Mouse (Mus musculus) forebrain, embryonic 13.5 days (tissue): ENCODE data around the gene Gm10964. TPM values are rescaled to one million over a fixed set of nuclear protein-coding genes. Genes with fewer than 3 reads are reported as not detected.
"Not testable (repeated sequence)": the region's sequence is repeated elsewhere in the genome, so short reads cannot be mapped to it uniquely, and the experiment has no call there.

Experiments
- ATAC-seq: fragments of 200-750 bp; cut with Nextera tagmentation; 2 replicates; pipeline ENCODE4 v1.8.0; 2017
- H3K27ac ChIP-seq: fragments of 300-500 bp; sonication (generic); 2 replicates; pipeline ENCODE4 v1.5.1; 2015; ENCODE audit warnings: inconsistent platforms, mild to moderate bottlenecking, moderate library complexity
- H3K27me3 ChIP-seq: fragments of 300-500 bp; sonication (generic); 2 replicates; pipeline ENCODE4 v1.6.1; 2015; ENCODE audit warnings: mild to moderate bottlenecking, inconsistent platforms
- H3K36me3 ChIP-seq: fragments of 300-500 bp; sonication (generic); 2 replicates; pipeline ENCODE4 v1.6.1; 2015; ENCODE audit warnings: mild to moderate bottlenecking, inconsistent platforms; ENCODE audit not compliant: poor library complexity, severe bottlenecking
- H3K4me1 ChIP-seq: fragments of 300-500 bp; sonication (generic); 2 replicates; pipeline ENCODE4 v1.6.1; 2015; ENCODE audit warnings: inconsistent platforms
- H3K4me2 ChIP-seq: fragments of 300-500 bp; sonication (generic); 2 replicates; pipeline ENCODE4 v1.6.1; 2015; ENCODE audit warnings: inconsistent platforms, mild to moderate bottlenecking, moderate library complexity
- H3K4me3 ChIP-seq: fragments of 300-500 bp; sonication (generic); 2 replicates; pipeline ENCODE4 v1.5.1; 2015; ENCODE audit warnings: mild to moderate bottlenecking, inconsistent platforms
- H3K9ac ChIP-seq: fragments of 300-500 bp; sonication (generic); 2 replicates; pipeline ENCODE4 v1.6.1; 2015; ENCODE audit warnings: mild to moderate bottlenecking, inconsistent platforms
- H3K9me3 ChIP-seq: fragments of 300-500 bp; sonication (generic); replicated peaks from 2 replicates; pipeline ENCODE4 v1.6.1; 2016; ENCODE audit warnings: inconsistent platforms
- WGBS: fragments of 180-500 bp; shearing (Covaris S2); methylation state at CpG from one replicate; pipeline ENCODE4 v1.1.7; 2015; 5-methylcytosine and 5-hydroxymethylcytosine counted together
- polyA plus RNA-seq: library from polyadenylated mRNA; unstranded; fragments of >200 nt; fragmentation: Nextera tagmentation; extraction: Ambion mirVana; gene quantifications from 2 replicates; pipeline ENCODE4 v1.2.1, GENCODE M21; 2015

The Gm10964 gene
- polyA plus RNA-seq, 1 experiment from 2014 or later = not detected

DNA sequence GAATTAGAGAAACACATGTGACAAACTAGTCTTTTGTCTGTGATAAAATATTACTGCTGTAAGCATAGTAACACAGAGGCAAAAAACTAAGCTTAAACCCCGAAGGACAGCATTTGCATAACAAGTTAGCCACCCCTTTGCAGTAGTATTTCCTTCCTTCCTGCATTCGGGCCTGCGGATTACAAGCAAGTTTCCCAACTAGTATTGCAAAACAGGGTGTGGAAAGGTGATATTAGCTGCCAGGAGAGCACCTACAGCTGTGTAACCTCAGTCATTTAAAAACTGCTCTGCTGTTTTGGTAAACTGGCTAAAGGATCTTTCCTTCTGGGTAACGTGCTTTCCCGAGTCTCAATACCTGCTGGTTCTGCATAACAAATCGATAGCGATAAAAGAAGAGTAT, 48.1 kb downstream of the Gm10964 start:
- peaks cover 31% of the 10 kb centered on the region for H3K4me1 ChIP-seq
- WGBS = 62% methylated on average over 7 of the region's 7 CpGs
- H3K4me2 ChIP-seq = no peak overlapping the region
- H3K9ac ChIP-seq = no peak overlapping the region
- no peak overlapping the region for H3K4me3 ChIP-seq
- no peaks in the 10 kb centered on the region for H3K36me3 ChIP-seq
- no peak overlapping the region for H3K27ac ChIP-seq
- no peaks in the 10 kb centered on the region for H3K27me3 ChIP-seq
- no peaks in the 10 kb centered on the region for H3K9me3 ChIP-seq
- no peak for ATAC-seq

DNA sequence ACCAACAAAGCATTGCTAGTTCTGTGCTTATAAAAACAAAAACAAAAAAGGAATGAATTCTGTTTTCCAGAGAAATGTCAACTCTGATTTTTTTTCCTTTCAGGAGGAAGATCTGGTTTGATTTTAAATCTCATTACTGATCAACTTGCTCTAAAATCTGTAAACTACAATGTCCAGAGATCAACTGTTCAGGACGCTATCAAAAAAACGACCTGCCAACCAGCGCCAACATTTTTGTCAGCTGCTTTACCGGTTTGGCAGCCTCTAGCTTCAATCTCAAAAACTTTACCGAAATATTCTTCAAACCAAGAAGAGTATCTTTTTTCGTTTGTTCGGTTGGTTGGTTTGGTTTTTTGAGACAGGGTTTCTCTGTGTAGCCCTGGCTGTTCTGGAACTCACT, 49.9 kb downstream of the Gm10964 start:
- H3K9ac ChIP-seq = peak overlapping the region; percentile 97; the same call in 1 of the 2 replicates
- H3K36me3 ChIP-seq = no peaks in the 10 kb centered on the region
- H3K27ac ChIP-seq = no peak overlapping the region
- H3K4me2 ChIP-seq = peak overlapping the region; percentile 86
- WGBS = 85% methylated on average over 7 of the region's 7 CpGs
- H3K27me3 ChIP-seq = peaks cover 7% of the 10 kb centered on the region; the same call in 1 of the 2 replicates
- ATAC-seq = no peak
- H3K4me1 ChIP-seq = peaks cover 27% of the 10 kb centered on the region
- no peaks in the 10 kb centered on the region for H3K9me3 ChIP-seq
- H3K4me3 ChIP-seq = peak overlapping the region; percentile 90; the same call in 1 of the 2 replicates

DNA sequence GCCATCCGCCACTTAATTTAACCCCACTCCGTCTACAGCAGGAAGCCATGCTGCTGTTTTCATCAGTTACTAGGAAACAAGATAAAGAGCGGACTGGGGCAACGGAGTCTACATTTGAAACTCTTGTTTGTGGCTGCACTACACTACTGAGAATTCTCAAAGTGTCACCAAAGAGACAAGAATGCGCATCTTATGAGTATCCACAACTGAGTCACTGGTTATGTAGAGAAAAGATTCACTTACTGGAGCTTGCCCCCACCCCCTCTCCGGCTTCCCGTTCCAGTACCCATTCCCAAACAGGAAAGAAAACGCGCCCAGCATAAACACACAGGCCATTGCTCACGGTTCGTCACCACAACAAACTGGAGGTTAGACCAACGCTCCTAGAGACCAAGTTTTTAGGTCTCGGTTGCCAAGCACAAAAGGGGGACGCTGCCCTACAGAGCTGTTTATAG, 50.8 kb downstream of the Gm10964 start:
- Histone ChIP-seq H3K9ac (peak overlapping the region; percentile 97), H3K4me2 (peak overlapping the region; percentile 86), H3K27me3 (peaks cover 7% of the 10 kb centered on the region; the same call in 1 of the 2 replicates), H3K9me3 (no peaks in the 10 kb centered on the region), H3K27ac (peak overlapping the region; percentile 86; the same call in 1 of the 2 replicates), H3K4me3 (peak overlapping the region; percentile 90), H3K4me1 (peaks cover 27% of the 10 kb centered on the region), H3K36me3 (no peaks in the 10 kb centered on the region)
- 2% methylated on average over 14 of the region's 14 CpGs for WGBS
- ATAC-seq = no peak

DNA sequence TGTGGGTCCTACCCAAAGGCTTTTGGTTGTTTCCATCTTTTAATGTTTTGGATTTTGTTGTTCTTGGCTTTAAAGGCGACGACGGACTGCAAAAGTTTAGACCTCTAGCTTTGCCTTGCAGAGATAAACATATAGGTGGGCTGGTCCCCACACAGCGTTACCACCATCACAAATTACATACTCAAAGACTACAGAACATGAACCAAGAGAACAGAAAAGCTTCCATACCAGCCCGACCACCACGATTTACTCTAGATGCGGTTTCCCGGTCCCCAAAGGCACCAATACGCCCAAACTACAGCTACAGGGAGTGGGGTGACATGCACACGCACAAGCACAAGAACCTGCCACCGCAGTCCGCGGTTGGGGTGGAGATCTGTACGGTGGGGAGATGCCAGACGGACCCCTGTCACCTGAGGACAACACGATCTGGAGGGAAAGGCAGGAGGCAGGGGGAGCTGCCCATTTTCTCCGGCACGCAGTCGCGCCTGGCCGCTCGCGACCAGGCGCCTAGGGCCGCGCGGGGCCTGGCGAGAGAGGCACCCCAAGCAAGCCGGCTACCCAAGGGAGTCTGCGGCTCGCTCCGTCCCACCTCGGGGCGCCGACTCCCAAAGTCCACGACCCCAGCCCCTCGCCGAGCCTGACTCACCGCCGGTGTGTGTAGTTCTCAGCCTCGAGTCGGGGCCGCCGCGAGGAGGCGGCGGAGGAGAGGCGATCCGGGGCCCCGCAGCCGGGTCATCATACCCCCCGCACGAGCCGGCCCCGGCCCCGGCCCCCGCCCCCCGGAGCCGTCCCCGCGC, 51.4 kb downstream of the Gm10964 start:
- H3K27ac ChIP-seq = peak overlapping the region; percentile 86
- no peaks in the 10 kb centered on the region for H3K9me3 ChIP-seq
- peak overlapping the region; percentile 97 for H3K9ac ChIP-seq
- no peaks in the 10 kb centered on the region for H3K36me3 ChIP-seq
- H3K4me3 ChIP-seq = peak overlapping the region; percentile 90
- WGBS = under 1% methylated on average over 45 of the region's 61 CpGs
- peaks cover 27% of the 10 kb centered on the region for H3K4me1 ChIP-seq
- peak; percentile 82 for ATAC-seq
- H3K4me2 ChIP-seq = peak overlapping the region; percentile 86
- peaks cover 8% of the 10 kb centered on the region; the same call in 1 of the 2 replicates for H3K27me3 ChIP-seq

DNA sequence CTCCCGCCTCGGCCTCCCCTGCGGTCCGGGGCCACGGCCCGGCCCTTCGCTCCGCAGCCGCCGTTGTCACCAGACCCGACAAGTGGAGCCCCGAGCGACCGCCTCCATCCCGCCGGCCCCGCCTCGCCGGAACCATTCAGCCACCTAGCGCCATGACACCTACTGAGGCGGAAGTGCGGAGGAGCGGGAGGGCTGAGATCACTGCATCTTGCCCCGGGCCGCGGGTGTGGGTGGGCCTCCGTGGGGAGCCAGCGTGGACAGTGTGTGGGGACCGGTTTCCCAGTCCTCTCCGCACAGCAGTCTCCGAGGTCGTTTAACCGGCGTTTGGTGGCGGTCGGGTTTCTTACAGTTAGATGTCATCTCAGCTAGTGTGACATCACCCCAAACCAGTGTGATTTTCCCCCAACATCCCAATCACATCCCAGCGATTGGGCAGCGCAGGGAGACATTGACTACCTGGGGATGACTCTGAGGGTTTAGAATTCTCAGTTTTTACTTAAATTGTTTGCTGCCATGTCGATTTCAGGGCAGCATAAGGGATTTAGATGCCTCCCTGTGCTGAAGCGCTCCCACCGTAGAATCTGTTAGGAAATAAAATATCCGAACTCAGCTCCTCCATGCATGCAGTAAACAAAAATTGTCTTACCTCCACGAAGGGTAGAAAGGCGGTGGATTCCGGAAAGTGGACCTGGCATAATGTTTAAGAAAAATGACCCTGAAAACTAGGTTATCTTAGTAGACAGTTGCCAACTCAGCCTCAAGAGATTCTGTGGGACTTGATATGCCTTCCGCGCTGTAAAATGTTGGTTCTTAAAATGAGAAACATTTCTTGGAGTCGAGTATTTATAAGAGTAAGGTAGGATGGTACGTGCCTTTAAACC, 52.3 kb downstream of the Gm10964 start, which contains the start of gene Hipk1:
TSS of gene Hipk1 (minus strand) at position 334 of the 881 bp plus-strand sequence.
- H3K27me3 ChIP-seq = peaks cover 15% of the 10 kb centered on the region; the same call in 1 of the 2 replicates
- peaks cover 27% of the 10 kb centered on the region for H3K4me1 ChIP-seq
- H3K9ac ChIP-seq = peak within 1 kb of the TSS; percentile 97
- H3K4me3 ChIP-seq = peak within 1 kb of the TSS; percentile 90
- peak within 1 kb of the TSS; percentile 86 for H3K27ac ChIP-seq
- H3K9me3 ChIP-seq = no peaks in the 10 kb centered on the region
- WGBS = 10% methylated on average over 48 of the region's 49 CpGs
- H3K36me3 ChIP-seq = no peaks in the 10 kb centered on the region
- ATAC-seq = peak; percentile 98
- peak within 1 kb of the TSS; percentile 86 for H3K4me2 ChIP-seq

DNA sequence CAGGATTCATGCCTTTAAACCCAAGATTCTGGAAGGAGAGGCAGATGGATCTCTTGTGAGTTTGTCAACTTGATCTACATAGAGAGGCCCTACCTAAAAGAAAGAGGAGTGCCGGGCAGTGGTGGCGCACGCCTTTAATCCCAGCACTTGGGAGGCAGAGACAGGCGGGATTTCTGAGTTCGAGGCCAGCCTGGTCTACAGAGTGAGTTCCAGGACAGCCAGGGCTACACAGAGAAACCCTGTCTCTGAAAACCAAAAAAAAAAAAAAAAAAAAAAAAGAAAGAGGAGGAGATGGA, 52.9 kb downstream of the Gm10964 start:
- H3K4me3 ChIP-seq, H3K36me3 ChIP-seq, ATAC-seq, H3K27ac ChIP-seq, H3K9ac ChIP-seq, H3K9me3 ChIP-seq: not testable (repeated sequence)
- Histone ChIP-seq H3K27me3 (peaks cover 15% of the 10 kb centered on the region; the same call in 1 of the 2 replicates), H3K4me1 (peaks cover 27% of the 10 kb centered on the region), H3K4me2 (peak overlapping the region; percentile 86)
- 83% methylated on average over 5 of the region's 5 CpGs for WGBS

DNA sequence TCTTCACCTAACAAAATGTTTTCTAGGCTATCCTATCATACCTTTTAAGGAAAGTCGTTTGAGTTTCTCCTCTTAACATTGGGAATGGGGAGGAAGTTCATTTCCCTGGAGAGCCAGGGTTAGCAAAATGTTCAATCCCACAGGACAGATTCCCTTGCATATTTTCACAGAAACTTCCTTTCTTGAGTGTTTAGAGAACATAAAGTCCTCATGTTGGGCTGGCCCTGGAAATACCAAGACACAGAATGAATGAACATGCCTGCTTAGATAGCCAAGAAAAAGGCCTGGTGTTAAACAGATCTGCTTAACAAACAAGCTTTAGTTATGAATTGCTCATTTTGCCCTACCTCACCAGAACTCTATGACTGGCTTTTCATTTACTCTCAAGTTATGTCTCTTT, 53.4 kb downstream of the Gm10964 start:
- Histone ChIP-seq H3K36me3 (no peaks in the 10 kb centered on the region), H3K9ac (no peak overlapping the region), H3K4me3 (no peak overlapping the region), H3K4me2 (no peak overlapping the region), H3K27ac (no peak overlapping the region), H3K9me3 (no peaks in the 10 kb centered on the region), H3K27me3 (peaks cover 15% of the 10 kb centered on the region; the same call in 1 of the 2 replicates), H3K4me1 (peaks cover 27% of the 10 kb centered on the region)
- ATAC-seq = no peak
- 77% methylated on average over 1 of the region's 1 CpGs for WGBS

Other genes with a start within 250 kb of the Gm10964 start
- 6.2 and 9.0 TPM in 2 replicates for gene Syt6, start 164.1 kb upstream of the Gm10964 start, polyA plus RNA-seq
- gene Atg4a-ps, start 93.3 kb upstream of the Gm10964 start, polyA plus RNA-seq = 0.17 and 0.18 TPM in 2 replicates
- gene Olfml3, start 1.4 kb upstream of the Gm10964 start, polyA plus RNA-seq = 2.9 and 3.0 TPM in 2 replicates
- 13.0 and 14.5 TPM in 2 replicates for gene Hipk1, start 52.2 kb downstream of the Gm10964 start, polyA plus RNA-seq
- gene Dclre1b, start 70.1 kb downstream of the Gm10964 start, polyA plus RNA-seq = 31.0 and 32.7 TPM in 2 replicates
- gene Ap4b1, start 70.2 kb downstream of the Gm10964 start, polyA plus RNA-seq = 23.2 and 25.0 TPM in 2 replicates
- not detected in 2 replicates for gene Gm43064, start 70.2 kb downstream of the Gm10964 start, polyA plus RNA-seq
- 0.44 TPM in 1 of 2 replicates, not detected in the other for gene Bcl2l15, start 93.2 kb downstream of the Gm10964 start, polyA plus RNA-seq
- 0.14 and 0.37 TPM in 2 replicates for gene Ptpn22, start 120.4 kb downstream of the Gm10964 start, polyA plus RNA-seq
- gene Rsbn1, start 174.8 kb downstream of the Gm10964 start, polyA plus RNA-seq = 18.9 and 20.5 TPM in 2 replicates
- 31.5 and 31.7 TPM in 2 replicates for gene Phtf1, start 228.7 kb downstream of the Gm10964 start, polyA plus RNA-seq